Mouse (Mus musculus) CH12.LX (cell line): ENCODE measurements around the gene Dgkg. TPM values are rescaled to one million over a fixed set of nuclear protein-coding genes. Genes with fewer than 3 reads are reported as not detected.
A peak's percentile ranks its signal among the peaks of the same experiment; 100 is the strongest.

Experiments used
- DNase-seq: peaks from one replicate; pipeline ENCODE4 v3.0.0-alpha.2; 2013; ENCODE audit errors: extremely low read depth
- H3K27ac ChIP-seq: 2 replicates; pipeline ENCODE4 v1.5.1; 2012; ENCODE audit warnings: low read depth, mild to moderate bottlenecking, control low read depth, moderate library complexity; ENCODE audit not compliant: insufficient read depth
- H3K27me3 ChIP-seq: replicated peaks from 2 replicates; pipeline ENCODE3; 2012; ENCODE audit warnings: inconsistent platforms
- H3K36me3 ChIP-seq, 2 experiments: replicated peaks in 1 of 2; 2 replicates each; pipeline versions ENCODE3 to v1.6.1; 2012; ENCODE audit warnings: inconsistent platforms in 1 of 2, low read length in 1 of 2, mild to moderate bottlenecking in 1 of 2, mixed read lengths in 1 of 2, moderate library complexity in 1 of 2; ENCODE audit not compliant: control insufficient read depth in 1 of 2, insufficient read depth in 1 of 2
- H3K4me1 ChIP-seq, 2 experiments: 2 replicates each; pipeline ENCODE4 v1.6.1; 2012; ENCODE audit warnings: inconsistent platforms in 1 of 2, moderate library complexity in 1 of 2; ENCODE audit not compliant: insufficient read depth in 2 of 2, control insufficient read depth in 1 of 2
- H3K4me2 ChIP-seq: 2 replicates; pipeline ENCODE4 v1.6.1; 2012; ENCODE audit warnings: low read depth, mild to moderate bottlenecking, control low read depth; ENCODE audit not compliant: poor library complexity, insufficient read depth, severe bottlenecking
- H3K4me3 ChIP-seq, 3 experiments: fragments of 150-350 bp in 1 of 3; sonication (generic) in 1 of 3; replicated peaks in 1 of 3; 2 replicates each; pipeline versions ENCODE3 to v1.5.1; 2011 to 2012; ENCODE audit warnings: low read depth in 2 of 3, low read length in 2 of 3, mild to moderate bottlenecking in 2 of 3, moderate library complexity in 2 of 3, control low read depth in 1 of 3, improper control_type of control experiment in 1 of 3, inconsistent platforms in 1 of 3, mixed read lengths in 1 of 3; ENCODE audit not compliant: poor library complexity in 1 of 3
- H3K79me2 ChIP-seq: replicated peaks from 2 replicates; pipeline ENCODE4 v1.6.1; 2012; ENCODE audit warnings: mild to moderate bottlenecking, moderate library complexity; ENCODE audit not compliant: control insufficient read depth, poor library complexity, insufficient read depth, severe bottlenecking; ENCODE audit errors: extremely low read depth
- H3K9ac ChIP-seq: 2 replicates; pipeline ENCODE4 v1.6.1; 2012; ENCODE audit warnings: low read depth, mild to moderate bottlenecking, control low read depth, moderate library complexity; ENCODE audit not compliant: insufficient read depth
- H3K9me3 ChIP-seq: replicated peaks from 2 replicates; pipeline ENCODE3; 2012; ENCODE audit warnings: low read length, inconsistent platforms, mixed read lengths
- BHLHE40 ChIP-seq: IDR thresholded peaks from 2 replicates; pipeline ENCODE4 v1.6.1; 2011; ENCODE audit warnings: mild to moderate bottlenecking, low read depth, low read length, improper control_type of control experiment
- CTCF ChIP-seq, 2 experiments: IDR thresholded peaks in 1 of 2; conservative IDR thresholded peaks in 1 of 2; 2 replicates each; pipeline ENCODE4 v1.5.1; 2011 to 2012; ENCODE audit warnings: low read depth in 2 of 2, low read length in 2 of 2, improper control_type of control experiment in 1 of 2, inconsistent platforms in 1 of 2, mild to moderate bottlenecking in 1 of 2, moderate library complexity in 1 of 2
- E2F4 ChIP-seq: IDR thresholded peaks from 2 replicates; pipeline ENCODE4 v1.6.1; 2011; ENCODE audit warnings: low read depth, low read length, improper control_type of control experiment; ENCODE audit not compliant: insufficient replicate concordance
- ELF1 ChIP-seq: IDR thresholded peaks from 2 replicates; pipeline ENCODE4 v1.6.1; 2014; ENCODE audit warnings: low read depth, mild to moderate bottlenecking, inconsistent platforms, low read length, improper control_type of control experiment
- EP300 ChIP-seq: IDR thresholded peaks from 2 replicates; pipeline ENCODE4 v1.6.1; 2011; ENCODE audit warnings: low read length, improper control_type of control experiment
- HCFC1 ChIP-seq: IDR thresholded peaks from 2 replicates; pipeline ENCODE4 v1.6.1; 2012; ENCODE audit warnings: low read depth, mild to moderate bottlenecking, inconsistent platforms, low read length, improper control_type of control experiment
- KAT2A ChIP-seq: IDR thresholded peaks from 2 replicates; pipeline ENCODE4 v1.6.1; 2012; ENCODE audit warnings: low read length, improper control_type of control experiment, inconsistent platforms; ENCODE audit not compliant: insufficient replicate concordance
- MAX ChIP-seq: IDR thresholded peaks from 2 replicates; pipeline ENCODE4 v1.6.1; 2011; ENCODE audit warnings: low read length, improper control_type of control experiment
- MYC ChIP-seq: IDR thresholded peaks from 2 replicates; pipeline ENCODE4 v1.6.1; 2011; ENCODE audit warnings: low read depth, mild to moderate bottlenecking, improper control_type of control experiment, low read length
- NELFE ChIP-seq: IDR thresholded peaks from 2 replicates; pipeline ENCODE4 v1.6.1; 2011; ENCODE audit warnings: low read depth, low read length, improper control_type of control experiment
- PAX5 ChIP-seq: IDR thresholded peaks from 2 replicates; pipeline ENCODE4 v1.6.1; 2012; ENCODE audit warnings: low read length, inconsistent platforms, mixed read lengths
- POLR2A ChIP-seq: IDR thresholded peaks from 2 replicates; pipeline ENCODE4 v1.6.1; 2011; ENCODE audit warnings: low read depth, mild to moderate bottlenecking, improper control_type of control experiment, low read length
- RCOR1 ChIP-seq: conservative IDR thresholded peaks from 2 replicates; pipeline ENCODE4 v1.6.1; 2012; ENCODE audit warnings: low read depth, mild to moderate bottlenecking, inconsistent platforms, low read length, improper control_type of control experiment
- UBTF ChIP-seq: IDR thresholded peaks from 2 replicates; pipeline ENCODE4 v1.6.1; 2012; ENCODE audit warnings: low read depth, mild to moderate bottlenecking, inconsistent platforms, low read length, improper control_type of control experiment, moderate library complexity
- USF2 ChIP-seq: conservative IDR thresholded peaks from 2 replicates; pipeline ENCODE4 v1.6.1; 2011; ENCODE audit warnings: low read depth, low read length, improper control_type of control experiment
- ZC3H11A ChIP-seq: IDR thresholded peaks from 2 replicates; pipeline ENCODE4 v1.6.1; 2012; ENCODE audit warnings: low read depth, mild to moderate bottlenecking, inconsistent platforms, low read length, improper control_type of control experiment
- ZKSCAN1 ChIP-seq: IDR thresholded peaks from 2 replicates; pipeline ENCODE4 v1.6.1; 2012; ENCODE audit warnings: low read depth, inconsistent platforms, low read length, improper control_type of control experiment, borderline replicate concordance
- dilution Hi-C: fragments of 300-500 bp; cut with MboI; formaldehyde crosslinking; loops from 2 replicates; pipeline ENCODE4 v1.14.3; 2020; ENCODE audit warnings: low sequenced_read_pairs; ENCODE audit not compliant: extremely low pct_unique_long_range_greater_than_20kb, extremely low pct_ligation_motif_present
- in situ Hi-C: fragments of 300-500 bp; cut with MboI; formaldehyde crosslinking; loops from 3 replicates; pipeline ENCODE4 v1.14.3; 2019; ENCODE audit warnings: low sequenced_read_pairs, low pct_ligation_motif_present, low pct_unique_long_range_greater_than_20kb, mixed read lengths
- polyA plus RNA-seq: library from polyadenylated mRNA; unstranded; fragments of >175 nt; gene quantifications from 2 replicates; pipeline ENCODE4 v1.2.1, GENCODE M21; 2012; ENCODE audit warnings: low read depth; ENCODE audit not compliant: insufficient read length
- total RNA-seq, 2 experiments: library from RNA; depleted of rRNA; stranded (reverse); fragments of 300-350 nt in 1 of 2; fragments of >200 nt in 1 of 2; gene quantifications; 2 replicates each; pipeline ENCODE4 v1.2.3; 2012 to 2014

Dgkg gene
- total and polyA plus RNA-seq, 3 experiments, result 2.0 to 9.2 (median 3.0) TPM

DNA sequence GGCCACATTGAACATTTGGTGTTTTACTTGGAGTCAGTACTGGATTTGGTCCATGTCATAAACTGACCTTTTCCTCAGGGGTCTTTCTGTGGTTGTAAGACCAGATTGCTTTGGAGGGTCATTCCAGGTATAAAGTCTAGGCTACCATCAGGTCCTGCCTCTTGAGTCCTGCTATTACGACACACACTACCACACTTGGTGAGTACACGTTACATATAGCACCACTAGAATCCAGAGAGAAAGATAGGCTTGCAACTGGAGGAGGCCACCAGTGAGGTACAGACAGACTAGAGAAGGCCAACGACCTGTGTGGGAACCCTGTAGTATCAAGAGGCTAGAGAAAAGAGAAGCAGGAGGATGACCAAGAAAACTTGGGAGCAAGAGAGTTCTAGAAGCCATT, 157.6 kb downstream of the Dgkg start:
- H3K4me3 ChIP-seq, result no peak overlapping the region
- H3K79me2 ChIP-seq, result no peaks in the 10 kb centered on the region
- no peak overlapping the region for H3K9ac ChIP-seq
- dilution Hi-C loops, result no loop called here
- H3K36me3 ChIP-seq, result no peaks in the 10 kb centered on the region
- H3K27me3 ChIP-seq, result no peaks in the 10 kb centered on the region
- H3K27ac ChIP-seq, result no peak overlapping the region
- H3K4me1 ChIP-seq, result peaks cover 0 to 10% of the 10 kb centered on the region in 2 experiments; a peak in 2 of 4 replicates
- in situ Hi-C loops, result no loop called here
- no peaks in the 10 kb centered on the region for H3K9me3 ChIP-seq
- DNase-seq, result no peak
- no peak overlapping the region for H3K4me2 ChIP-seq
- TF ChIP-seq ZKSCAN1, result no peak
- TF ChIP-seq MYC, result no peak
- no peak for TF ChIP-seq KAT2A
- no peak for TF ChIP-seq NELFE
- no peak for TF ChIP-seq HCFC1
- TF ChIP-seq RCOR1, result no peak
- no peak for TF ChIP-seq BHLHE40
- no peak for TF ChIP-seq ZC3H11A
- TF ChIP-seq ELF1, result no peak

GRCm38 (mm10) chr16:22497976-22498375, 159.0 kb downstream of the Dgkg start:
- Histone ChIP-seq H3K9me3 (no peaks in the 10 kb centered on the region), H3K79me2 (no peaks in the 10 kb centered on the region), H3K9ac (no peak overlapping the region), H3K4me3 (no peak overlapping the region), H3K4me2 (0 out of 2 replicates have a peak overlapping the region, but pooled peaks have one; percentile 1), H3K36me3 (no peaks in the 10 kb centered on the region), H3K27me3 (no peaks in the 10 kb centered on the region), H3K27ac (no peak overlapping the region), H3K4me1 (peaks cover 0 to 10% of the 10 kb centered on the region in 2 experiments; a peak in 2 of 4 replicates)
- in situ Hi-C loops (no loop called here), dilution Hi-C loops (no loop called here)
- no peak for DNase-seq
- TF ChIP-seq CTCF (conservative IDR thresholded peaks at IDR 0.05 in 1 of 2, IDR thresholded peaks at IDR 0.05 in 1 of 2; ENCODE audit: low read depth in 2 of 2, low read length in 2 of 2) (no peak), EP300 (peak; percentile 9; the same call in 1 of the 2 replicates), USF2 (no peak), MAX (no peak), POLR2A (no peak), ELF1 (peak; percentile 23; the same call in 1 of the 2 replicates), PAX5 (no peak)
- TF ChIP-seq, all 38 proteins: peak for 2

GRCm38 (mm10) chr16:22495259-22495658, 161.8 kb downstream of the Dgkg start:
- no peaks in the 10 kb centered on the region for H3K9me3 ChIP-seq
- no peak overlapping the region for H3K4me2 ChIP-seq
- no peaks in the 10 kb centered on the region for H3K27me3 ChIP-seq
- no peak overlapping the region for H3K9ac ChIP-seq
- peaks cover 0 to 10% of the 10 kb centered on the region in 2 experiments; a peak in 2 of 4 replicates for H3K4me1 ChIP-seq
- no peaks in the 10 kb centered on the region for H3K36me3 ChIP-seq
- no peak overlapping the region for H3K27ac ChIP-seq
- H3K4me3 ChIP-seq, result no peak overlapping the region
- TF ChIP-seq UBTF (no peak), E2F4 (no peak), MAX (no peak)
- TF ChIP-seq, all 38 proteins: peak for 0
- dilution Hi-C loops (no loop called here), in situ Hi-C loops (no loop called here)
- DNase-seq, result no peak
- H3K79me2 ChIP-seq, result no peaks in the 10 kb centered on the region
